Mouse (Mus musculus): ENCODE measurements at regions not wholly inside any gene's neighbourhood (a gene's known extent, or its start where the extent isn't known, plus 50 kb on each side); places are given as distances from the start of the nearest gene placed in this dataset.

- DNase-seq (ENCODE audit: low spot score) = no peak
These were observed 122.3 kb upstream of the Nrp1 start for GRCm38 (mm10) chr8:128236097-128236496.

GRCm38 (mm10) chr8:128238948-128239347, 119.5 kb upstream of the Nrp1 start:
- DNase-seq (ENCODE audit: low spot score) = no peak

GRCm38 (mm10) chr8:128239783-128240182, 118.6 kb upstream of the Nrp1 start:
- DNase-seq (ENCODE audit: low spot score) = no peak

- DNase-seq (ENCODE audit: low spot score) = no peak
These were observed 117.2 kb upstream of the Nrp1 start for GRCm38 (mm10) chr8:128241200-128241599.

GRCm38 (mm10) chr8:128242465-128243251, 115.7 kb upstream of the Nrp1 start:
- no peak for DNase-seq (ENCODE audit: low spot score)

GRCm38 (mm10) chr8:128251723-128252122, 106.7 kb upstream of the Nrp1 start:
- DNase-seq (ENCODE audit: low spot score) = no peak

GRCm38 (mm10) chr8:128260836-128261235, 97.6 kb upstream of the Nrp1 start:
- no peak for DNase-seq (ENCODE audit: low spot score)

GRCm38 (mm10) chr8:128261367-128261766, 97.0 kb upstream of the Nrp1 start:
- DNase-seq (ENCODE audit: low spot score) = no peak

- no peak for DNase-seq (ENCODE audit: low spot score)
These were observed 95.0 kb upstream of the Nrp1 start for GRCm38 (mm10) chr8:128263251-128263947.

- no peak for DNase-seq (ENCODE audit: low spot score)
These were observed 91.1 kb upstream of the Nrp1 start for GRCm38 (mm10) chr8:128267261-128267660.

GRCm38 (mm10) chr8:128268010-128268409, 90.4 kb upstream of the Nrp1 start:
- no peak for DNase-seq (ENCODE audit: low spot score)

- DNase-seq (ENCODE audit: low spot score) = no peak
These were observed 88.9 kb upstream of the Nrp1 start for GRCm38 (mm10) chr8:128269546-128269945.

- DNase-seq (ENCODE audit: low spot score) = no peak
These were observed 85.5 kb upstream of the Nrp1 start for GRCm38 (mm10) chr8:128272866-128273344.

GRCm38 (mm10) chr8:128276475-128276874, 81.9 kb upstream of the Nrp1 start:
- DNase-seq (ENCODE audit: low spot score) = no peak

- DNase-seq (ENCODE audit: low spot score) = no peak
These were observed 75.6 kb upstream of the Nrp1 start for GRCm38 (mm10) chr8:128282802-128283201.

- no peak for DNase-seq (ENCODE audit: low spot score)
These were observed 75.0 kb upstream of the Nrp1 start for GRCm38 (mm10) chr8:128283365-128283764.

- DNase-seq (ENCODE audit: low spot score) = no peak
These were observed 73.6 kb upstream of the Nrp1 start for GRCm38 (mm10) chr8:128284816-128285215.

- no peak for DNase-seq (ENCODE audit: low spot score)
These were observed 68.3 kb upstream of the Nrp1 start for GRCm38 (mm10) chr8:128290076-128290475.

GRCm38 (mm10) chr8:128292394-128292793, 66.0 kb upstream of the Nrp1 start:
- DNase-seq (ENCODE audit: low spot score) = no peak

GRCm38 (mm10) chr8:128296728-128297380, 61.5 kb upstream of the Nrp1 start:
- no peak for DNase-seq (ENCODE audit: low spot score)

- no peak for DNase-seq (ENCODE audit: low spot score)
These were observed 56.1 kb upstream of the Nrp1 start for GRCm38 (mm10) chr8:128302322-128302721.
